Mouse (Mus musculus) left cerebral cortex, postnatal 10 days (tissue): ENCODE data around the gene 1700012A03Rik. TPM values are rescaled to one million over a fixed set of nuclear protein-coding genes. Genes with fewer than 3 reads are reported as not detected.

ENCODE experiments used
- DNase-seq, 2 experiments: peaks; one replicate each; pipeline ENCODE4 v3.0.0; 2021 to 2022; ENCODE audit warnings: low spot score in 2 of 2, mixed read lengths in 1 of 2; ENCODE audit errors: extremely low spot score in 1 of 2
- intact Hi-C: fragments of 180-260 bp; cut with DNase I; formaldehyde crosslinking; loops from one replicate; pipeline ENCODE4 v1.15.1; 2025
- total RNA-seq, 2 experiments: library from RNA; stranded (reverse); gene quantifications; 2 replicates each; pipeline ENCODE4 v1.2.3; 2021

The 1700012A03Rik gene
- total RNA-seq, 2 experiments from 2014 or later = not detected

- intact Hi-C loops = no loop called here
Observed at GRCm38 (mm10) chr6:32065789-32066510, 15.9 kb downstream of the 1700012A03Rik start.

GRCm38 (mm10) chr6:32072161-32072560 is 22.1 kb downstream of the 1700012A03Rik start:
- DNase-seq = no peak
- intact Hi-C loops = no loop called here

More at GRCm38 (mm10) chr6:32065789-32066510, 15.9 kb downstream of the 1700012A03Rik start:
- DNase-seq = no peak

- DNase-seq = no peak
- intact Hi-C loops = no loop called here
Observed at GRCm38 (mm10) chr6:32093312-32093711, 43.3 kb downstream of the 1700012A03Rik start.

- intact Hi-C loops = no loop called here
- no peak for DNase-seq
Observed at GRCm38 (mm10) chr6:32105547-32106275, 55.7 kb downstream of the 1700012A03Rik start.
